Mouse (Mus musculus) midbrain, postnatal 0 days (tissue): Measurements from ENCODE around the gene Olfr705. TPM values are rescaled to one million over a fixed set of nuclear protein-coding genes. Genes with fewer than 3 reads are reported as not detected.
"Not testable (repeated sequence)": the region's sequence is repeated elsewhere in the genome, so short reads cannot be mapped to it uniquely, and the experiment has no call there.

Source experiments
- ATAC-seq: fragments of 200-750 bp; cut with Nextera tagmentation; 2 replicates; pipeline ENCODE4 v1.8.0; 2017; ENCODE audit warnings: moderate number of reproducible peaks, mild to moderate bottlenecking, moderate TSS enrichment, moderate library complexity; ENCODE audit not compliant: low FRiP score
- DNase-seq: peaks from one replicate; pipeline ENCODE4 v3.0.0-alpha.2; 2015; ENCODE audit warnings: low spot score
- H3K27ac ChIP-seq: fragments of 300-500 bp; sonication (generic); 2 replicates; pipeline ENCODE4 v1.5.1; 2014; ENCODE audit warnings: low read depth, mild to moderate bottlenecking, low read length, mixed read lengths
- H3K27me3 ChIP-seq: fragments of 300-500 bp; sonication (generic); 2 replicates; pipeline ENCODE4 v1.6.1; 2014; ENCODE audit warnings: low read length, control low read depth, mixed read lengths; ENCODE audit not compliant: insufficient read depth
- H3K36me3 ChIP-seq: fragments of 300-500 bp; sonication (generic); 2 replicates; pipeline ENCODE4 v1.6.1; 2014; ENCODE audit warnings: low read length, control low read depth, mixed read lengths; ENCODE audit not compliant: insufficient read depth
- H3K4me1 ChIP-seq: fragments of 300-500 bp; sonication (generic); 2 replicates; pipeline ENCODE4 v1.6.1; 2014; ENCODE audit warnings: mild to moderate bottlenecking, control low read depth, antibody characterized with exemption, low read length, mixed read lengths; ENCODE audit not compliant: insufficient read depth
- H3K4me2 ChIP-seq: fragments of 300-500 bp; sonication (generic); 2 replicates; pipeline ENCODE4 v1.6.1; 2014; ENCODE audit warnings: low read depth, mild to moderate bottlenecking, low read length, mixed read lengths; ENCODE audit not compliant: poor library complexity, severe bottlenecking
- H3K4me3 ChIP-seq: fragments of 300-500 bp; sonication (generic); 2 replicates; pipeline ENCODE4 v1.5.1; 2014; ENCODE audit warnings: low read depth, mild to moderate bottlenecking, low read length, moderate library complexity
- H3K9ac ChIP-seq: fragments of 300-500 bp; sonication (generic); replicated peaks from 2 replicates; pipeline ENCODE4 v1.6.1; 2014; ENCODE audit warnings: mild to moderate bottlenecking, low read length, moderate library complexity, mixed read lengths; ENCODE audit not compliant: poor library complexity, severe bottlenecking
- H3K9me3 ChIP-seq: fragments of 300-500 bp; sonication (generic); 2 replicates; pipeline ENCODE4 v1.6.1; 2016; ENCODE audit warnings: low read length, control low read depth
- CTCF ChIP-seq: IDR thresholded peaks from 2 replicates; pipeline ENCODE4 v1.5.1; 2016; ENCODE audit warnings: antibody characterized with exemption, mild to moderate bottlenecking
- WGBS: fragments of 180-500 bp; shearing (Covaris S2); extraction: QIAGEN DNeasy Blood & Tissue Kit; methylation state at CpG from one replicate; pipeline ENCODE4 v1.1.7; 2014; 5-methylcytosine and 5-hydroxymethylcytosine counted together
- polyA plus RNA-seq: library from polyadenylated mRNA; unstranded; fragments of >200 nt; fragmentation: Nextera tagmentation; extraction: Ambion mirVana; gene quantifications from 2 replicates; pipeline ENCODE4 v1.2.1, GENCODE M21; 2015
- total RNA-seq: library from RNA; depleted of rRNA; stranded (reverse); fragments of >200 nt; gene quantifications from 2 replicates; pipeline ENCODE4 v1.2.3, GENCODE M21; 2014; rRNA removed

Olfr705 gene
- total RNA-seq (not detected in 2 replicates), polyA plus RNA-seq (not detected in 2 replicates)

- no peak for ATAC-seq
- TF ChIP-seq CTCF: no peak
These were observed at the start of gene Olfr705 for GRCm38 (mm10) chr7:106876791-106877190. Olfr705 (minus strand) TSS chr7:106876891.

DNA sequence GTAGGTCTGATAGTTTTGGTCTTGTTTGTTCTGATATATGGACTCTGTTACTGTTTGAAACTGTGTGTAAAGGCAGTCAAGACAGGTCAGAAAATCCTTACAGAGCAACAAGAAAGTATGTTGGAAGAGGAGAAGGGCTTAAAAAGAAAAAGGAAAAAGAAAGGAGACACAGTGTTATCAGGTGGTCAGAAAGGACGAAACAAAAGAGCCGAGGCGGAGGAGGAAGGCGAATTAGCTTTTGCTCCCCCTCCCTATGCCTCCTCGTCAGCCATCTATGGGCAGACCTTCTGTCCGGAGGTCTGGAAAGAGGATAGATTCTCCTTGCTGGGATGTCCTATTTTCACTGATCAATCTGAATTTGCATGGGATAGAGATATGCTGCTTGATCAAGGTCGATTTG is 44.3 kb upstream of the Olfr705 start:
- H3K36me3 ChIP-seq, H3K9ac ChIP-seq, H3K9me3 ChIP-seq, H3K4me1 ChIP-seq, H3K4me2 ChIP-seq, H3K27me3 ChIP-seq, DNase-seq, H3K4me3 ChIP-seq, H3K27ac ChIP-seq, ATAC-seq: not testable (repeated sequence)
- 91% methylated on average over 6 of the region's 7 CpGs for WGBS

More at GRCm38 (mm10) chr7:106876791-106877190, at the start of gene Olfr705:
- Histone ChIP-seq H3K27ac (no peak within 1 kb of the TSS), H3K9ac (no peak within 1 kb of the TSS), H3K36me3 (no peaks in the 10 kb centered on the region), H3K27me3 (no peaks in the 10 kb centered on the region), H3K4me3 (no peak within 1 kb of the TSS), H3K4me2 (no peak within 1 kb of the TSS), H3K9me3 (no peaks in the 10 kb centered on the region), H3K4me1 (no peaks in the 10 kb centered on the region)
- 84% methylated on average over 3 of the region's 3 CpGs for WGBS
- DNase-seq: no peak

DNA sequence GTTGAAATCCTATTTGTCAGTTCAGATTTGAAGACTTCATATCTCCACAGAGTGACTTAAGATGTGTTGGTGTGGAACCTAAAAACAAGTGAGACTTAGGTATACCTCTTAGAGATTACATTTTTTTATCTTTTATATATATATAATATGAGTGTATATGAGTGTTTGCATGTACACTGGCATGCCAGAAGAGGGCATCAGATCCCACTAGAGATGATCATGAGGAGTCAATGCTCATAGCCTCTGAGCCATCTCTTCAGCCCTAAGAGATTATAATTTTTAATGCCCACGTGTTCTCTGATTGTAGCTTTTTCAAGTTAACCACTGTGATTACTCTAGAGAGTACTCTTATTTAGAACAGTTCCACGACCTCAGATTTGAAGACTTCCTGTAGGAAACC is 31.0 kb upstream of the Olfr705 start, which contains the start of gene Olfr1532-ps1:
Olfr1532-ps1 (plus strand) TSS at position 326 of the 400 bp plus-strand sequence.
- DNase-seq (no peak), ATAC-seq (no peak)
- Histone ChIP-seq H3K9ac (no peak within 1 kb of the TSS), H3K9me3 (no peaks in the 10 kb centered on the region), H3K4me2 (no peak within 1 kb of the TSS), H3K36me3 (no peaks in the 10 kb centered on the region), H3K4me1 (no peaks in the 10 kb centered on the region), H3K27ac (no peak within 1 kb of the TSS), H3K27me3 (no peaks in the 10 kb centered on the region), H3K4me3 (no peak within 1 kb of the TSS)
- TF ChIP-seq CTCF: no peak
- 65% methylated on average over 2 of the region's 2 CpGs for WGBS

DNA sequence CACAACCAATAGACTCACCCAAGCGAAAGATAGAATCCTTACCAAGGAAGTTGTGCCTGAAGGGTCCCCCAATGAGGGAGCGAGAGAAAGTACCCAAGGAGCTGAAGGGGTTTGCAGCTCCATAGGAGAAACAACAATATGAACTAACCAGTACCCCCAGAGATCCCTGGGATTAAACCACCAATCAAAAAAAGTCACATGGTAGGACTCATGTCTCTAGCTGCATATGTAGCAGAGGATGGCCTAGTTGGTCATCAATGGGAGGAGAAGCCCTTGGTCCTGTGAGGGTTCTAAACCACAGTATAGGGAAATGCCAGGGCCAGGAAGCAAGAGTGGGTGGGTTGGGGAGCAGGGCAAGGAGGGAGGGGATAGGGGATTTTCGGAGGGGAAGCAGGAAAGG is 24.4 kb upstream of the Olfr705 start, which contains the start of gene Olfr707:
Olfr707 (minus strand) TSS at position 101 of the 400 bp plus-strand sequence.
- not testable (repeated sequence) for H3K27me3 ChIP-seq, H3K27ac ChIP-seq, ATAC-seq, H3K9me3 ChIP-seq, H3K36me3 ChIP-seq, DNase-seq, H3K4me2 ChIP-seq, H3K9ac ChIP-seq, H3K4me1 ChIP-seq, H3K4me3 ChIP-seq
- 80% methylated on average over 3 of the region's 3 CpGs for WGBS

GRCm38 (mm10) chr7:106888062-106888461 is 11.4 kb upstream of the Olfr705 start, which contains the start of gene Olfr706:
Olfr706 (minus strand) TSS chr7:106888162.
- Histone ChIP-seq H3K27ac (no peak within 1 kb of the TSS), H3K4me2 (no peak within 1 kb of the TSS), H3K36me3 (no peaks in the 10 kb centered on the region), H3K4me1 (no peaks in the 10 kb centered on the region), H3K4me3 (no peak within 1 kb of the TSS), H3K27me3 (no peaks in the 10 kb centered on the region), H3K9me3 (no peaks in the 10 kb centered on the region), H3K9ac (no peak within 1 kb of the TSS)
- no peak for TF ChIP-seq CTCF
- DNase-seq (no peak), ATAC-seq (no peak)
- 79% methylated on average over 2 of the region's 2 CpGs for WGBS

DNA sequence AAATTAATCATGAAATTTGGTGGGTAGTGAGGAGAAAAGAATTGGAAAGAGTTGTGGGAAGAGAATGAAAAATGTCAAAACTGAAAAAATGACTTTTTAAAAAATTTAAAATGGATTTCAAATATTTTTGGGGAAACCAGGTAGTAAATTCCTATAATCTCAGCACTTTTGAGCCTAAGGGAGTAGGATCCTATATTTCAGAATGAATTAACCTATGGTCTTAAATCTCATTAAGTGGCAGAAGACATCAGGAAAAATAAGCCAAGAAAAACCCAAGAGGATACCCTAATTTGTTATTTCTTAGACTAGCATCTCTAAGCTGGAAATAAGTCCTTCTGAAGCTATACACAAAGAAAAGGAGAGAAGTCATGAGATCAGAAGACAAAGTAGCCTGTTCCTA is 13.8 kb downstream of the Olfr705 start, which contains the start of gene Olfr704:
Olfr704 (plus strand) TSS at position 301 of the 400 bp plus-strand sequence.
- no peak for TF ChIP-seq CTCF
- Histone ChIP-seq H3K9me3 (no peaks in the 10 kb centered on the region), H3K4me3 (no peak within 1 kb of the TSS), H3K4me2 (no peak within 1 kb of the TSS), H3K27ac (no peak within 1 kb of the TSS), H3K4me1 (no peaks in the 10 kb centered on the region), H3K27me3 (no peaks in the 10 kb centered on the region), H3K36me3 (no peaks in the 10 kb centered on the region), H3K9ac (no peak within 1 kb of the TSS)
- DNase-seq: no peak
- no peak for ATAC-seq
